Mouse (Mus musculus) ES-Bruce4 (cell line): ENCODE measurements at regions not wholly inside any gene's neighbourhood (a gene's known extent, or its start where the extent isn't known, plus 50 kb on each side); places are given as distances from the start of the nearest gene placed in this dataset.

Source experiments
- H3K27ac ChIP-seq: 2 replicates; pipeline ENCODE4 v1.5.1; 2012; ENCODE audit warnings: low read length, inconsistent platforms; ENCODE audit not compliant: insufficient read depth
- H3K27me3 ChIP-seq: 2 replicates; pipeline ENCODE4 v1.6.1; 2012; ENCODE audit warnings: mild to moderate bottlenecking, low read length, inconsistent platforms; ENCODE audit not compliant: control insufficient read depth, poor library complexity, insufficient read depth, severe bottlenecking
- H3K36me3 ChIP-seq: 2 replicates; pipeline ENCODE4 v1.6.1; 2012; ENCODE audit warnings: inconsistent platforms, mild to moderate bottlenecking, low read length, moderate library complexity; ENCODE audit not compliant: control insufficient read depth, poor library complexity, insufficient read depth, severe bottlenecking
- H3K4me1 ChIP-seq: one replicate; pipeline ENCODE4 v1.8.1; 2011; ENCODE audit warnings: low read length; ENCODE audit not compliant: control insufficient read depth, insufficient read depth
- H3K4me3 ChIP-seq: 2 replicates; pipeline ENCODE4 v1.5.1; 2011; ENCODE audit warnings: low read depth, mild to moderate bottlenecking, low read length
- H3K9ac ChIP-seq: 2 replicates; pipeline ENCODE4 v1.6.1; 2012; ENCODE audit warnings: low read depth, mild to moderate bottlenecking, inconsistent platforms; ENCODE audit not compliant: poor library complexity, severe bottlenecking
- H3K9me3 ChIP-seq: replicated peaks from 2 replicates; pipeline ENCODE4 v1.6.1; 2012; ENCODE audit warnings: mild to moderate bottlenecking, low read length, inconsistent platforms; ENCODE audit not compliant: control insufficient read depth, poor library complexity, insufficient read depth, severe bottlenecking
- CTCF ChIP-seq: IDR thresholded peaks from one replicate; pipeline ENCODE4 v1.8.1; 2011; ENCODE audit warnings: low read depth, low read length
- EP300 ChIP-seq: IDR thresholded peaks from 2 replicates; pipeline ENCODE4 v1.6.1; 2011; ENCODE audit warnings: low read depth, low read length; ENCODE audit not compliant: insufficient read depth
- POLR2A ChIP-seq: IDR thresholded peaks from one replicate; pipeline ENCODE4 v1.8.1; 2011; ENCODE audit warnings: low read length; ENCODE audit not compliant: insufficient read depth

DNA sequence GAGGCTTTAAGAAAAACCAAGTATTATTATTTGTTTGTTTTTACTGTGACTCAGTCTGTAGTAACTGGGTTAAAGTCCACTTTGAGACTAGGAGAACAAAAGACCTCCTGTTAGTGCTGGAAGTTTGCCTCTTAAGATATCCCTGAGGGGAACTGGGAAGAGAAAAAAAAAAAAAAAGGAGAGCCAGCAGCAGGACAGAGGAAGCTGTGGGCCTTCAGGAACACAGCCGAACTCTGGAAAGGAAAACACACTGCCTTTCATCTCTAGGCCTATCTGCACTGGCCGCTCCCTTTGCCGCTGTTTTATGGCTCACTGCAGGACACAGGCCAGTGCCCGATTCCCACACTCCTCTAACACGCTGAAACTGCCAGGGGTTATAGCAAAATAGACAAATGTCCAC, 176.1 kb downstream of the Zfp36l1 start:
- no peaks in the 10 kb centered on the region for H3K9me3 ChIP-seq
- no peaks in the 10 kb centered on the region for H3K4me1 ChIP-seq
- no peaks in the 10 kb centered on the region for H3K36me3 ChIP-seq
- no peak for TF ChIP-seq POLR2A
- TF ChIP-seq EP300, result no peak
- no peak for TF ChIP-seq CTCF
- H3K27me3 ChIP-seq, result no peaks in the 10 kb centered on the region
- no peak overlapping the region for H3K9ac ChIP-seq
- no peak overlapping the region for H3K4me3 ChIP-seq
- no peak overlapping the region for H3K27ac ChIP-seq

DNA sequence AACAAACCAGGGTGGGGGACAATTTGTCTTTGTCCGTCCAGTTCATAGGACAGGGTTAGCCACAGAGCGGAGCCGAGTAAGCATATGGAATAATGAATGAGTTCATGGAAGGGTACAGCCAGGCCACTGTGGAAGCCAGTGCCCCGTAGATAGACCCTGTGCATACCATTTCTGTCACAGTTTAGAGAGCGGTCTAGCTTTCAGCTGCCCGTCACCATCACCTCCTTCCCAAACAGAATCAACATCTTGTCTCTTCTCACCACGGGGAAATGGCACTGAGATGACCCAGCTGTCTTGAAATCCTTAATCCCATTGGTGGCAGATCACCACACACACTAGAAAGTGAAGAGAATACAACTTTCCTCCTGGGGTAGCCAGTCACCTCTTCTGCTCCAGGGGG, 178.7 kb downstream of the Zfp36l1 start:
- Histone ChIP-seq H3K4me1 (no peaks in the 10 kb centered on the region), H3K27me3 (no peaks in the 10 kb centered on the region), H3K9ac (no peak overlapping the region), H3K4me3 (no peak overlapping the region), H3K36me3 (no peaks in the 10 kb centered on the region), H3K27ac (no peak overlapping the region), H3K9me3 (no peaks in the 10 kb centered on the region)
- TF ChIP-seq CTCF (no peak), POLR2A (no peak), EP300 (no peak)

DNA sequence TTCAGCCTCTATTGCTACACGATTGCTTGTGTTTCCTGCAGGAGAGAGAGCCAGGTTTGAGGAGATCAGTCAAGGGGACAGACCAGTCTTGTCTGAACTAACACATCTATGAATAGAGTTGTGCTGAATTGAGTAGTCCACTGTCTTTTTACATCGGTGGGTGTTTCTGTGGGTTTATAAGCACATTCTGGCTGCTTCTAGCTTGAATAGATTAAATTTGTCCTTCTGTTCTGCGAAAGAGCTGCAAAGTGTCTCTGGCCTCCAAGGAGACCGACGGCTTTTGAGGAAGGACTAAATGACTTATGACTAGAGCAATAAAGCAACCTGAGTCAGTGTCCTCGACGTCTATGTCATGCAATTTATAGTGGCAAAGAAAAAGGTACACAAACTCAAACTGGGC, 179.9 kb downstream of the Zfp36l1 start:
- TF ChIP-seq EP300 (no peak), POLR2A (no peak), CTCF (no peak)
- Histone ChIP-seq H3K9ac (no peak overlapping the region), H3K27me3 (no peaks in the 10 kb centered on the region), H3K36me3 (no peaks in the 10 kb centered on the region), H3K9me3 (no peaks in the 10 kb centered on the region), H3K27ac (no peak overlapping the region), H3K4me3 (no peak overlapping the region), H3K4me1 (no peaks in the 10 kb centered on the region)

DNA sequence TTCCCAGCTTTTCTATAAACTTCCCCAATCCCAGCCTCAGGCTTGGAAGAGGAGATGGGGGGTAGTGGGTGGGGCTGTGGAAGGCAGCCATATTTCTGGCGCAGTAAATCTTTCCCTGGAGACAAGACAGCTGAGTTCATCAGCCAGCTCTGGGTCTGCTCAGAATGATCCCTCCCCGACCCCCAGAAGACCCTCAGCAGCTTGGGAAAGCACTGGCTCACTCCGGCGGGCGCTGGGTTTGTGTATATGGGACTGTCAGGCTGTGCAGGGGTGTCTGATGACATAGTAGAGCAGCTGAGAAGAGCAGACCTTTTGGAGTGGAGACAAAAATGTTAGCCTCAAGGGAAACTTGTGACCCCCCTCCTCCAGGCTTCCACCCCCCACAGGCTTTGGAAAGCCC, 181.4 kb downstream of the Zfp36l1 start:
- H3K4me1 ChIP-seq, result no peaks in the 10 kb centered on the region
- no peaks in the 10 kb centered on the region for H3K36me3 ChIP-seq
- no peak for TF ChIP-seq CTCF
- TF ChIP-seq EP300, result no peak
- TF ChIP-seq POLR2A, result no peak
- no peak overlapping the region for H3K27ac ChIP-seq
- no peaks in the 10 kb centered on the region for H3K27me3 ChIP-seq
- H3K4me3 ChIP-seq, result no peak overlapping the region
- H3K9ac ChIP-seq, result no peak overlapping the region
- H3K9me3 ChIP-seq, result no peaks in the 10 kb centered on the region

DNA sequence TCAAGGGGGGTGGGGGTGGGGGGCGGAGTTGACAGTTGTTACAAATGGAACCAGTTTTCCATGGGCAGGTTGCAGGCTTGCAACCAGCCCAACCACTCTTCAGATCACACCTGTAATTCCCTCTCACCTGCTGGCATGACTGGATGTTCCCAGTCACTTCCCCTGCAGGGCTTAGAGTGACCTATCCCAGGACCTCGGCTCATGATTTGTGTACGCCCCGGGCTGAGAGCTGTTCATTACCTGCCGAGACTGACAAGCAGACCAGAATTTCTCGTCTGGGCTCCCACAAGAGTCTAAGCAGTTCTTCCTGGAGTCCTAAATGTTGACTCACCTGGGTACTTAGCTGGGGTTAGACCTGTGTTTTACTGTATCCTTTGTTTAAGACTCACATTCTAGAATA, 183.0 kb downstream of the Zfp36l1 start:
- H3K9me3 ChIP-seq, result no peaks in the 10 kb centered on the region
- no peak overlapping the region for H3K4me3 ChIP-seq
- TF ChIP-seq POLR2A (no peak), CTCF (no peak), EP300 (no peak)
- H3K27ac ChIP-seq, result no peak overlapping the region
- no peak overlapping the region for H3K9ac ChIP-seq
- H3K27me3 ChIP-seq, result no peaks in the 10 kb centered on the region
- H3K36me3 ChIP-seq, result no peaks in the 10 kb centered on the region
- H3K4me1 ChIP-seq, result no peaks in the 10 kb centered on the region

DNA sequence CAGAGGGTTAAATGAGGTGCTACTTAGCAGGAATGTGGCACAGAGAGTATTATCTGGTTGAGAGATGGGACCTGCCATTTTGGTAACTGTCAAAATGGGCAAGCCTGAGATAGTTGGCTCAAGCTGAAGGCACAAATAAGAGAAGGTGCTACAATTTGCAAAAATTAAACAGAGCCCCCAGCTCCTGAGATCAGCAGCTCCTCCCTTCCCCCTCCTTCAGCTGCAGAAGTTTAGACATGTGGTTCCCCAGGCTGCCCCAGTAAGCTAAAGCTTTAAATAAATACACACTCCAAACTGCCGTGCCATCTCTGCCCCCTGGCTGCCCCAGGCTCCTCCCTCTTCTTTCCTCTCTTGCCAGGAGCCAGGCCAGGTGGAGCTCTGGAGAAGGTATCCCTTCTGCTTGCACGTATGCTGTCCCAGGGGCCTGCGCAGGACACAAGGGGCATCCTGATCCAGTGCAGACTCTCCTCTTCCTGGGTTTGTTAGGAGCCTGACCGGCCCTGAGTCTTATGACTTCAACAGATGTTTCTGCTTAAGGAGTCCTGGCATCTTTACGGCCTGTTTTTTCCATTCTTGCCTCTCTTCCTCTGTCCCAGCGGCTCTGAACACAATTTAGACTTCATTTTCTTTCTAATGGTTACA, 184.0 kb downstream of the Zfp36l1 start:
- no peaks in the 10 kb centered on the region for H3K36me3 ChIP-seq
- no peak overlapping the region for H3K27ac ChIP-seq
- no peak overlapping the region for H3K4me3 ChIP-seq
- no peak overlapping the region for H3K9ac ChIP-seq
- no peak for TF ChIP-seq CTCF
- no peak for TF ChIP-seq POLR2A
- TF ChIP-seq EP300, result no peak
- no peaks in the 10 kb centered on the region for H3K4me1 ChIP-seq
- H3K9me3 ChIP-seq, result no peaks in the 10 kb centered on the region
- H3K27me3 ChIP-seq, result no peaks in the 10 kb centered on the region
